Mouse (Mus musculus) layer of hippocampus, adult 18-20 months (tissue): ENCODE data around the gene C530008M17Rik. TPM values are rescaled to one million over a fixed set of nuclear protein-coding genes. Genes with fewer than 3 reads are reported as not detected.

ENCODE experiments used
- DNase-seq, 2 experiments: peaks; one replicate each; pipeline ENCODE4 v3.0.0; 2022; ENCODE audit warnings: low spot score in 2 of 2
- total RNA-seq, 2 experiments: library from RNA; stranded (reverse); gene quantifications; 2 replicates each; pipeline ENCODE4 v1.2.3; 2021

The C530008M17Rik gene
- total RNA-seq, 2 experiments from 2014 or later: 83.7 to 89.5 TPM

- DNase-seq: no peak
These were observed 8.6 kb downstream of the C530008M17Rik start for GRCm38 (mm10) chr5:76664936-76665335.

GRCm38 (mm10) chr5:76665421-76665820 lies 9.1 kb downstream of the C530008M17Rik start:
- DNase-seq: no peak

DNA sequence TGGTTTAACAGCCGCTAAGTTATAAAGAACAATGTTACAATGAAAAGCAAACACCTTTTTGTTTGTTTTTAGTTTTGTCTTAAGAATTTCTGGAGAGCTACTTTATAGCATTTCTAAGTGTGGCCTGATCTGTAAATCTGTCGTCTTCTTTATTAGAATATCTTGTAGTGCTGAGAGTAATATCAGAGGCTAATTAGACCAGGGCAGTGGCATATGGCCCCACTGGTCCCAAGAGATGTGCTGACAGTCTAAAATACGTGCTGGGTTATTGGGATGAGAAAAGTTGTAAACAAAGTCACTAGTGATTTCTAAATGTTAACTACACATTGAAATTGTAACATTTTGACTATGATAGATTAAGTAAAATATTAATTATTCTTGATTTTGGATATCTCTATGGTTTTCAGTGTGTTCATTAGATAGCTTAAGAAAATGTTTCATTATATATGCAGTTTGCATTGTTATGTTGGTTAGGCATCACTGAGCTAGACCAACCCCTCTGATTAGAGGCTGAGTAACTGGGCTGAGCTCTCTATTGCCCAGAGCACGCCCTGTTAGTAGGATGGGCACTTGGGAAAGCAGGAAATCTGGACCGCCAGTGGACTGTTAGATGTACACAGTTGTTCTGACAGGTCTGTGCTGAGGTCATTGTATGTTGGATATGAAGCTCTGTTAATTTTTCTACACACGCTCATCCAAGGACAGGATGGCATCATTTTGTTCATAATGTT lies 9.9 kb downstream of the C530008M17Rik start:
- no peak for DNase-seq

DNA sequence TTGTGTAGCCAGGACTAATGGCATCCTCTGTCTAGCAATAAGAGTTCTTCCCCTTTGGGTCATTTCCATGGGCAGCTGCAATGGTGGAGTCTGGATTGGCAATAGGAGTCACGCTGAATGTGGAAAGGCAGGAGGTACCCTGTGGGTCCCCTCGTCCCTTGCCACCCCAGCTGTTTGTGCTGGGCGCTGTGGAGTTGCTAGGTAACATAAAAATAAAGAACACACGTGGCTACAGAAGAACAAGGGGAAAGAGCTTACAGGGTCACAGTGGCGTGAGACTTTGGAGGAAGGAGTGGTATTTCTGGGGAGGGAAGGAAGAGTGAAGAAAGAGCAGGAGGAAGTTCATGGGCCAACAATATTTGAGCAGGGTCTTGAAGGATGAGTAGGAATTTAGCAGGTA lies 11.8 kb downstream of the C530008M17Rik start:
- no peak for DNase-seq

GRCm38 (mm10) chr5:76668547-76668946 lies 12.2 kb downstream of the C530008M17Rik start:
- peak in 1 of 2 experiments; percentile 17 for DNase-seq

GRCm38 (mm10) chr5:76670183-76670582 lies 13.9 kb downstream of the C530008M17Rik start:
- DNase-seq: peak in 1 of 2 experiments; percentile 30

DNA sequence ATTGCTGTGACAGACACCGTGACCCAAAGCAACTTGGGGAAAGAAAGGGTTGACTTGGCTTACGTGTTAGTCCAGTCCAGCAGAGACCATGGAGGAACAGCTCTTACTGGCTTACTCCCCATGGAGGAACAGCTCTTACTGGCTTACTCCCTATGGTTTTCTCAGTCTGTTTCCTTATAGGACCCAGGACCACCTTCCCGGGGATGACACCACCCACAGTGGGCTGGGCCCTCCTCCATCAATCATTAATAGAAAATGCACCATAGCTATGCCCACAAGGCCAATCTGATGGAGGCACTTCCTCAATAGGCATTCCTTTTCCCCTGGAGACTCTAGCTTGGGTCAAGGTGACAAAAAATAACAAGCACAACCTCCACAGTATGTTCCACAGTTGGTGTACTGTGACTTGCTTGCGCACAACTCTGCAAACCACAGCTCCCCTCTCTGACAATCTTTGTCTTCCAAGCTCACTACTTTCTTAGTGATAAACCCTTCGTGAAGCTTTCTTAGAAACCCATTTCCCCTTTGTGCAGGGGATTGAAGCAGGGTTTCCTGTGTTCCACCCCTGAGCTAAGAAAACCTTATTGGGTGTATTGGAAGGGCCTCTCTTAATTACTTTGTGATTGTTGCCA lies 17.8 kb downstream of the C530008M17Rik start:
- DNase-seq: no peak

DNA sequence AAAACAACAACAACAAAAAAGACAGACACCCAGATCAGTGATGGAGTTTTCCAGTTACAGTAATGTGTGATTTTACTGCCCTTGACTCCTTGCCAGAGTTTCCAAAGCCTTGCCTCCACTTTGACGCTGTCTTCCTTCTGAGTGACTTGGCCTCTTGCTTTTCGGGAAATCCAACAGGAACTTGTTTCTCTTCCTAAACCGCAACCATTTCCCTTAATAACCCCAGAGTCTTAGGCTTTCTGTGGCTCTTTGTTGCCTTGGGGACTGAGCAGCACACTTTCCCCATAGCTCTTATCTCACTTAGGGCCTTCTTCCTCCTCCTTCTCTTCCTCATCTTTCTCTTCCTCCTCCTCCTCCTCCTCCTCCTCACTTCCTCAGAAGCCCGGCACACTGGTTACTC lies 19.1 kb downstream of the C530008M17Rik start:
- no peak for DNase-seq

GRCm38 (mm10) chr5:76680959-76681358 lies 24.6 kb downstream of the C530008M17Rik start:
- DNase-seq: no peak

DNA sequence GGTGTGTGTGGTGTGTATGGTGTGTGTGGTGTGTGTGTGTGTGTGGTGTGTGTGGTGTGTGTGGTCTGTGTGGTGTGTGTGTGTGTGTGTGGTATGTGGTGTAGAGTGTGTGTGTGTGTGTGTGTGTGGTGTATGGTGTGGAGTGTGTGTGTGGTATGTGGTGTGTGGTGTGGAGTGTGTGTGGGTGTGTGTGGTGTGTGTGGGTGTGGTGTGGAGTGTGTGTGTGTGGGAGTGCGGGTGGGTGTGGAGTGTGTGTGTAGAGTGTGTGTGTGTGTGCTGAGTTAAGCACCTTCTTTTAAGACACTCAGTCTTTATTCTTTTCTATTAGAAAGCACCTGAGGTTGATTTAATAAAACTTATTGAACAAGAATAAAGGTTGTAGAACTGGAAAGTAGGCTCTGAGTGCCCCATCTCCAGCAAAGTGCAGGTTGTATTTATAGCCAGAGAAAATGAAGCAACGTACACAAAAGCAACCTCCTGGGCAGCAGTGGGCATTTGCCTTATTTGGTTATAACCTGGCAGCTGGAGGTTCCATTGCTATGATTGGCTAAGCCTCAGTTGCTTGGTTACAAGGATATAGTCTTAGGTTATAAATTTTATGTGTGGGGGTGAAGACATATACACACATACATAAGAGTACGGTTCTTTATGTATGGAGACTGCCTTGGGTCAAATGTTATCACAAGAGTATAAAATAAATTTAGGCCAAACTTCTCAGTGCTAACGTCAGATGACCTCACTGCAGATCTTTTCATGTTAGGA lies 25.8 kb downstream of the C530008M17Rik start:
- DNase-seq: no peak

DNA sequence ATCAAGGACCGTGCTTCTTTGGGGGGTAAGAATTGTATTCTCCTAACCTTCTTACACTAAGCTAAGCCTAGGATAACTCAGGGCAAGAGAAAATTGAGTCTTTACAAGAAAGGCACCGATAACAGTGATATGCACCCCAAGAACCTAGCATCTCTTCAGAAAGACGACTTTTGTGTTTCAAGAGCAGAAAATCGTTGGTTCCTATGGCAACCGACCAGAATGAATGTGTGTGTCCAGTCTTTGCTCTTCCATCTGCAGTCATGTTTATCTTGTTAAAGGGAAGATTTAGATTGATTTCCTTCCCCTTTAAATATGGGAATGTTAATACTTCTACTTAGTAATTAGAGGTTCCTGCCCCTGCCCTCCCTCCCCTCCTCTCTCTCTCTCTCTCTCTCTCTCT lies 27.1 kb downstream of the C530008M17Rik start:
- no peak for DNase-seq

- DNase-seq: no peak
These were observed 28.6 kb downstream of the C530008M17Rik start for GRCm38 (mm10) chr5:76684658-76685605.

DNA sequence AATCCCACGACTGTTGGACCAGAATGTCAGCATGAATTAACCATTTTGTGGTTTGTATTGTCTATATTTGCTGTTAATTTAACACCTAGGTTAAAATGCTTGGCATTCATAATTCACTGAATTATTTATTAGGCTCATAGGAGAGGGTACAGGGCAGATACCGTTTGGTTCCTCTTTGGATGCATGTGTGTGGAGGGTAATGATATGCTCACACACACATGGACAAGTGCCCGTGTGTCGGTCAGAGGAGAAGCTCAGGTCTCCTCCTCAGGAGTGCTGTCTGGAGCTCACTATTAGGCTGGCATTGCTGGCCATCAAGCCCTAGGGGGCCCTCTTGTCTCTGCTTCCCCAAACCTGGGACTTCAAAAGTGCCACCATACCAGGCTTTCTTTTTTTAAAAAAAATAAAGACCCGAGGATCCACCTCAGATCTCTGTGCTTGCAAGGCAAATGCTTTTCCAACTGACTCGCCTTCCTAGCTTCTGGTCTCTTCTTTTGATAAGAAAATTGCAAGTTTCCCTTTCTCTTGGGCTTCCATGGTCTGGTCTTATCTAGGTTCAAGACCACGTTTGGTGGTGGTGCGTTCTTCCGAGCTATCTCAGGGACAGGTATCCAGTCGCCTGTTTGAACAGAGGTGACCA lies 31.8 kb downstream of the C530008M17Rik start:
- no peak for DNase-seq

DNA sequence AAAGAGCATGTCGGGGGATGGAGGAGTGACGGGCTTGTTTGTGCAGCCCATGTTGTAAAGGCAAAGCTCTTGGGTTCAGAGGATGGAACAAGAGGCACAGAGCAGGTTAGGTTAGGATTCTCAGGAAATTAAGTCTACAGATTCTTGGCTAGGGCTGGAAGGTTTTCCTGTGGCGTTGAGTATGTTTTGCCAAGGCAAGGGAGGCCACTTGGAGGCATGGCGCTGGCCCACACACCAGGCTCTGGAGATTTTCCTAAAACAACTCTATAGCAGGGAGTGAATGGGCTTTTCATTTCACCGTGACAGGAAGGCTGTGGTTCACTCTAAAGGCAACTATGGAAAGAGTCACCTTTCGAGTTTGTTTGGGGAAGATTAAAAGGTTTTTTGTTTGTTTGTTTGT lies 32.3 kb downstream of the C530008M17Rik start:
- no peak for DNase-seq

GRCm38 (mm10) chr5:76690177-76690593 lies 33.9 kb downstream of the C530008M17Rik start:
- no peak for DNase-seq

DNA sequence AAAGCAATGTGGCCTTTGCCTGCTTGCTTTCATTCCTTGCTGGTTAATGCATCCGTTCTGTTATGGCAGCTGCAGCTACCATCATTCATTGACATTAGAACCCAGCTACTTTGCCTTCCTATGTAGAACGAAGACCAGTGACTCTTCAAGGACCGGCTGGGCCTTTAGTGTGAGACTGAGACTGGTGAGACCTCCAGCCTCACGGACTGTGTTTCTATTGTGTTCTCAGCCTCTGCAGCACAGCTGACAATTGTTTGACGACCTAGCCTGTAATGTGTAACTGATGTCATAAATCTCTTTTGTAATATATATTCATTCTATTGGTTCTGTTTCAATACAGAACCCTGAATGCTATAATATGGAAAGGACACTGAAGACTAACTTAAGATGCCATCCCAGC lies 34.9 kb downstream of the C530008M17Rik start:
- no peak for DNase-seq

DNA sequence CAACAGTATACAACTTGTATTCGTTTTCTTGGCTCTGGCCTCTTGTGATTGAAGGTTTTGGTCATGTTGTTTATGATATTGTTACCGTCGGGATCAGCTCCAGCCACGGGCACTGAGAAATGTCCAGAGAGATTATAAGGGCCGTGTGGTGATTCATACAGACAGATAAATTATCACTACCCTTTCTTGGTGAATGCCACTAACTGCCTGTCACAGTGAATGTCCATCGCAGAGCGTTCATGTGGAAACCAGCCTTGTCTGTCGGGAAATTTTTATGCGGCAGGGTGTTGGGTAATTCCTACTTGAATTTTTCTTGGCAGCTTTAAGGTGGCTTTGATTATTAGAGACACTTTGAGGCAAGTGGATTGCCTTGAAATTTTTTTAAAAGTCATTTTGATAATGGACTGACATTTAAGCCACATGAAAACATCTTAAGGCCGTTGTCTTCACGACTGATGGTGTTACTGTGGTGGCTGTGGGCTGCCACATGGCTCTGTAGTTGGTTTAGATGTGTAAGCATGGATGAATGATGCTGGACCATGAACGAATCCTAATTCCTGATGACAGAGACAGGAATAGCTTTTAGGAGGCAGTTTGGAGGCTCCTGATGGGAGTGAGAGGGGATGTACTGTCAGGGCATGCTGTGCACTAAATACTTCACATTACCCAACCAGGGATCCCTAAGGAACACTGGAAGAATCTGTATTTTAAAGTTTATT lies 35.6 kb downstream of the C530008M17Rik start:
- no peak for DNase-seq

- DNase-seq: no peak
These were observed 41.2 kb downstream of the C530008M17Rik start for GRCm38 (mm10) chr5:76697536-76697935.

DNA sequence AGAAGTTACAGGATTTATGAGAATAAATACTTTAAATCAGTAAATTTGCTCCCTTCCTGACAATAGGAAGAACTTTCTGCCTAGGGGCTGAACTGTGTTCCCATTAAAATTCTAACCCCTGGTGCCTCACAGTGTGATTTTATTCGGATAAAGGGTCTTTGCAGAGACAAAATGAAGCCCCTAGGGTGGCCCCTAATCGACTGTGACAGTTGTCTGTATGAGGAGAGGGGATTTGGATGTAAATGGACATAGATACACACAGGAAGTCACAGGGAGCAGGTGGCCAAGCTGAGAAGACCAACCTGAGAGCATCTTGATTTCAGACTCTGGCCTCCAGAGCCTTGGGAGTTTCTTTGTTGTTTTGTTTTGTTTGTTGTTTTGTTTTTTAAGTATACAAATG lies 41.9 kb downstream of the C530008M17Rik start:
- DNase-seq: no peak
